Mouse (Mus musculus) ES-Bruce4 (cell line): ENCODE data around the gene Nck2. TPM values are rescaled to one million over a fixed set of nuclear protein-coding genes. Genes with fewer than 3 reads are reported as not detected.

Source experiments
- H3K27ac ChIP-seq: 2 replicates; pipeline ENCODE4 v1.5.1; 2012; ENCODE audit warnings: low read length, inconsistent platforms; ENCODE audit not compliant: insufficient read depth
- H3K27me3 ChIP-seq: 2 replicates; pipeline ENCODE4 v1.6.1; 2012; ENCODE audit warnings: mild to moderate bottlenecking, low read length, inconsistent platforms; ENCODE audit not compliant: control insufficient read depth, poor library complexity, insufficient read depth, severe bottlenecking
- H3K36me3 ChIP-seq: 2 replicates; pipeline ENCODE4 v1.6.1; 2012; ENCODE audit warnings: inconsistent platforms, mild to moderate bottlenecking, low read length, moderate library complexity; ENCODE audit not compliant: control insufficient read depth, poor library complexity, insufficient read depth, severe bottlenecking
- H3K4me1 ChIP-seq: one replicate; pipeline ENCODE4 v1.8.1; 2011; ENCODE audit warnings: low read length; ENCODE audit not compliant: control insufficient read depth, insufficient read depth
- H3K4me3 ChIP-seq: 2 replicates; pipeline ENCODE4 v1.5.1; 2011; ENCODE audit warnings: low read depth, mild to moderate bottlenecking, low read length
- H3K9ac ChIP-seq: 2 replicates; pipeline ENCODE4 v1.6.1; 2012; ENCODE audit warnings: low read depth, mild to moderate bottlenecking, inconsistent platforms; ENCODE audit not compliant: poor library complexity, severe bottlenecking
- H3K9me3 ChIP-seq: replicated peaks from 2 replicates; pipeline ENCODE4 v1.6.1; 2012; ENCODE audit warnings: mild to moderate bottlenecking, low read length, inconsistent platforms; ENCODE audit not compliant: control insufficient read depth, poor library complexity, insufficient read depth, severe bottlenecking
- CTCF ChIP-seq: IDR thresholded peaks from one replicate; pipeline ENCODE4 v1.8.1; 2011; ENCODE audit warnings: low read depth, low read length
- EP300 ChIP-seq: IDR thresholded peaks from 2 replicates; pipeline ENCODE4 v1.6.1; 2011; ENCODE audit warnings: low read depth, low read length; ENCODE audit not compliant: insufficient read depth
- POLR2A ChIP-seq: IDR thresholded peaks from one replicate; pipeline ENCODE4 v1.8.1; 2011; ENCODE audit warnings: low read length; ENCODE audit not compliant: insufficient read depth
- polyA plus RNA-seq: library from polyadenylated mRNA; stranded (reverse); fragments of >200 nt; gene quantifications from 2 replicates; pipeline ENCODE4 v1.2.4, GENCODE M21; 2011; ENCODE audit warnings: low read depth; ENCODE audit not compliant: missing spikeins, insufficient read depth, insufficient read length

Nck2 gene
- polyA plus RNA-seq, 1 experiment: 21.2 TPM

DNA sequence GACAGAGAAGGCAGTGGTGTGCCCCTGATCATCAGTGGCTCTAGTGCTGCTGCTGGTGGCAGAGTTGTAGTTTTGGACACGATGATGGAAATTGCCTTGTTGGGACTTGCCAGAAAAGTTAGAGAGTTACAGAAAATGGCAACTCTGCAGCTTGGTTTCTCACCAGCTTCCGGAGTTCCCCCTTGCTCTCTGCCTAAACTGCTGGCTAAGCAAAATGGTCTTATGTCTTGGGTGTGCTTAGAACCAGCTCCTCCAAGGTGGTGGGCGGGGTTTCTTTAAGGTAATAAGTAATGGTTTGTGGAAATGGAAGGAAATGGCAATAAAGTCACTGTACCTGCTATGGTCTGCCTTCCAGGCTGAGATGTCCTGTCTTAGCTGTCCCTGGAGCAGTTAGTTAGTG lies 33.6 kb downstream of the Nck2 start:
- no peak overlapping the region for H3K27ac ChIP-seq
- TF ChIP-seq POLR2A: no peak
- no peak for TF ChIP-seq CTCF
- no peak for TF ChIP-seq EP300
- H3K4me3 ChIP-seq: no peak overlapping the region

DNA sequence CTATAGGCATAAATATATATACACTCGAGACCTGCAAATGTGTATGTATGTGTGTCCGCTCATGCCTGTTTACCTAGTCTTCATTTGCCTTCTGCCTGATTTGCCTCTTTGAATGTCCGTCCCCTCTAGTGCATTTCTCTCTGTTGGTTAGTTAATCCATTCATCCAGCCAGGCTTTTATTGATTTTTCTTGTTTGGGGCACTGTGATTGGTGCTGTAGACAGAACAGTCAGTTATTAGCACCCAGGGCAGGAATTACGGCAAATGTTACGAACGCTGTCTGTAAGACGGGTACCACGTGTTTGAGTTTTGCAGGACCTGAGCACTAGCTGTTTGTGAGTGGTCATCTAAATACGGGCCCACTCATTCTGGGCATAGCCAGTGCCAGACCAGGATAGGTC lies 40.8 kb downstream of the Nck2 start:
- Histone ChIP-seq H3K27me3 (no peaks in the 10 kb centered on the region), H3K4me1 (peaks cover 4% of the 10 kb centered on the region), H3K9ac (no peak overlapping the region), H3K27ac (no peak overlapping the region), H3K36me3 (no peaks in the 10 kb centered on the region), H3K4me3 (no peak overlapping the region), H3K9me3 (no peaks in the 10 kb centered on the region)
- no peak for TF ChIP-seq EP300
- TF ChIP-seq CTCF: no peak
- TF ChIP-seq POLR2A: no peak

More for the DNA sequence above, 33.6 kb downstream of the Nck2 start:
- Histone ChIP-seq H3K9me3 (no peaks in the 10 kb centered on the region), H3K36me3 (no peaks in the 10 kb centered on the region), H3K27me3 (no peaks in the 10 kb centered on the region), H3K9ac (no peak overlapping the region), H3K4me1 (no peaks in the 10 kb centered on the region)

DNA sequence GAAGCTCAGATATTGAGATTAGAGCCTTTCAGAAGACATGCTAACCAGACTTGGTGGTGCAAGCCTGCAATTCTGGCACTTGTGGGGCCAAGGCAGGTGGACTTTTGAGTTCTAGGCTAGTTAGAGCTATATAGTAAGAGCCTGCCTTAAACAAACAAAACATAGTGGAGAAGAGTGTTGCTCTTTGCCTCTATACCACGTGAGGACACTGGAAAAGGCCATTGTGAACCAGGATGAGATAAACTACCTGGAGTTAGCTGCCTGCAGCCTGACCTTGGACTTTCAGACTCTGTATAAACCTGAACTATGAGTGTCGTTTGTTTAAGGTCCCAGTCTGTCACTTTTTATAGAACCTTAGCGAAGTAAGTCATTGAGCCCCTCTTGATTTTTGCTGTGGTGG lies 42.1 kb downstream of the Nck2 start:
- peaks cover 4% of the 10 kb centered on the region for H3K4me1 ChIP-seq
- H3K27ac ChIP-seq: no peak overlapping the region
- no peak overlapping the region for H3K9ac ChIP-seq
- no peaks in the 10 kb centered on the region for H3K36me3 ChIP-seq
- no peak overlapping the region for H3K4me3 ChIP-seq
- no peak for TF ChIP-seq CTCF
- TF ChIP-seq EP300: no peak
- no peak for TF ChIP-seq POLR2A
- H3K27me3 ChIP-seq: no peaks in the 10 kb centered on the region
- H3K9me3 ChIP-seq: no peaks in the 10 kb centered on the region

DNA sequence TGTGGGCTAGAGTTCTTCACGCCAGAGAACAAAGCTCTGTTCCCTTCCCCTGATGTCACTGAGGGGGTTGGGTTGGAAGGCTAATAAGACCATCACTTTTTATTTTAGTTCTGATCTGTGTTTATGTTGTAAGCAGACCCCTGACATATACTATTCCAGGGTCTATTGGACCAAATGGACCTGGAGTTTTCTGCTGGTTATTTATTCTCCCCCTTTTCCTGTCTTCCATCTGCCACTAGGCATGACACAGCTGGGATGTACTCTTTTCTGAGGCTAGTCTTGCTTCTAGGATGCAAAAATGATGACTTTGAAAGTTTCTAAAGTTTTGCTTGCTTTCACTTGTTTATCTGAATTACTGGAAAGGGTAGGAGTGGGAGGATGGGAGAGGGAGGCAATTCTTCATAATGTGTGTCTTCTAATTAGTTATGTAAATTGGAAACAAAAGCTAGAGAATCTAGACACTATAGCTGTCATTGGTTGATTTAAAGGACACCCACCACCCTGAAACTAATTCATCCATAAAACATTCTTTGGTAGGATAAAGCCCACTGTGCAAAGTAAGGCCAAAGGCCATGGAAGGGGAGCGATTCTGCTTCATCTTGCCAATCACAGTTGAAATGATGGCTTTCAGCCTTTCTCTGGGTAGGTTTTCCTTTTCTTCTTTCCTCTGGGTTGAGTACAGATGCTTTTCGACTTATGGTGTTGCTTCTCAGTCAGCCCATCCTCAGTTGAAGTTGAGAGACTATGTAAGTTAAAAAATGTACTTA lies 42.8 kb downstream of the Nck2 start:
- TF ChIP-seq POLR2A: no peak
- no peak for TF ChIP-seq CTCF
- TF ChIP-seq EP300: no peak
- Histone ChIP-seq H3K36me3 (no peaks in the 10 kb centered on the region), H3K27me3 (no peaks in the 10 kb centered on the region), H3K27ac (no peak overlapping the region), H3K4me3 (no peak overlapping the region), H3K4me1 (peaks cover 4% of the 10 kb centered on the region), H3K9ac (no peak overlapping the region), H3K9me3 (no peaks in the 10 kb centered on the region)

DNA sequence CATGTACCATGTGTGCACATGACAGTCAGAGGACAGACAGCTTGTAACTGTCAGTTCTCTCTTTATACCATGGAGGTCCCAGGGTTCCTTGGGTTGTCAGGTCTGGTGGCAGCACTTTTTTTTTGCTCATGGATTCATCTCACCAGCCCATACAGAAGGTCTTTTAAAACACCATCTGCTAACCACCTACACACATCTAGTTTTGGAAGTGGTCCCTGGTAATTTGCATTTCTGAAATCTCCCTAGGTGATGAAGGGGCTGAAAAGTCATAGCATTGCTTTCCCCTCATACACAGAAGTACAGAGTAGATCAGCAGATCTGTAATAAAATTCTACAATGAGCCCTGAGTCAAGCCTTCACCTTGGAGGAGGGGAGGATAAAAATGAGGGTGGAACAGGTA lies 44.9 kb downstream of the Nck2 start:
- Histone ChIP-seq H3K27ac (no peak overlapping the region), H3K27me3 (no peaks in the 10 kb centered on the region), H3K9me3 (no peaks in the 10 kb centered on the region), H3K4me3 (no peak overlapping the region), H3K36me3 (no peaks in the 10 kb centered on the region), H3K4me1 (no peaks in the 10 kb centered on the region), H3K9ac (no peak overlapping the region)
- no peak for TF ChIP-seq CTCF

DNA sequence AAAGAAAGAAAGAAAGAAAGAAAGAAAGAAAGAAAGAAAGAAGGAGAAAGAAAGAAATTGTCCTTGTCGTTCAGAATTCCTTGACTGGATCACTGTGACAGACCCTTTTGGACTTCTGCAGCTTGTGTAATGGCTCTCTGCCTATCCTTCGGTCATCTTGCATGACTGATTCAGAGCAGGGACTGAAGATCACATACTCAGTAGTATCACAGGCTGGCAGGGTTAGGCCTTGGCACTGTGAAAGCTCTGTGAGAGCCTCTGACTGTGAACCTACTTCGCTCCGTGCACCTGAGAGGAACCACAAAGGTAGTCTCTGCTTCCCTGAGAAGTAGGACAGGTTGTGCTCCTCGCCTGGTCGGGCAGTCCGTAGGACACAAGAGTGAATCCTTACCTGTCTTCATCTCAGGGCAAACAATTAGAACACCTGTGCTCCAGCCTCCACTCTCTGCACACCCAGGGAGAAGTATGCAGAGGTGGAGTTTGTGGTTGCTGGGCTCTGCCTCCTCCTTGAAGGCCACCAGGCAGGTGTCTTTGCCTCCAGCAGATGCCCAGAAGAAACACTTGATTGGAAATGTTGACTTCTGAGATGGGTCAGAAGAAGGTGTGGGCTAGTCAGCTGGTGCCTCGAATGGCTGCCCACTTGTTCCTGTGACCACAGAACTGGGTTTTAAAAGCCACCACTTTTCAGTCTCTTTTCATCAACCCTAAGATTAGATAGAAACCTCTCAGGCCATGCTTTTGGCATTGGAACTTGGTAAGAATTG lies 47.3 kb downstream of the Nck2 start:
- Histone ChIP-seq H3K9me3 (no peaks in the 10 kb centered on the region), H3K27me3 (no peaks in the 10 kb centered on the region), H3K4me3 (no peak overlapping the region), H3K9ac (no peak overlapping the region), H3K27ac (no peak overlapping the region), H3K4me1 (no peaks in the 10 kb centered on the region), H3K36me3 (no peaks in the 10 kb centered on the region)
- TF ChIP-seq EP300 (no peak), CTCF (no peak), POLR2A (no peak)
